Mouse (Mus musculus) B cell, adult 2 months (primary cell): ENCODE results near the gene Ube2o.

ENCODE experiments used
- DNase-seq, 2 experiments: peaks; one replicate each; pipeline ENCODE4 v3.0.0; 2022

Gene Ube2o

GRCm38 (mm10) chr11:116613234-116613633 is 32.0 kb upstream of the Ube2o start:
- no peak for DNase-seq

- DNase-seq, result no peak
Observed at GRCm38 (mm10) chr11:116612554-116612953, 31.3 kb upstream of the Ube2o start.

GRCm38 (mm10) chr11:116611883-116612282 is 30.6 kb upstream of the Ube2o start:
- peak; percentile 36 to 37 for DNase-seq

GRCm38 (mm10) chr11:116611168-116611567 is 29.9 kb upstream of the Ube2o start:
- DNase-seq, result peak; percentile 65 to 66

- no peak for DNase-seq
Observed at GRCm38 (mm10) chr11:116609965-116610630, 28.9 kb upstream of the Ube2o start.

GRCm38 (mm10) chr11:116607717-116608116 is 26.5 kb upstream of the Ube2o start:
- peak; percentile 46 to 47 for DNase-seq

- DNase-seq, result no peak
Observed at GRCm38 (mm10) chr11:116604097-116604496, 22.9 kb upstream of the Ube2o start.

- DNase-seq, result peak; percentile 72 to 74
Observed at GRCm38 (mm10) chr11:116603339-116603738, 22.1 kb upstream of the Ube2o start.

- no peak for DNase-seq
Observed at GRCm38 (mm10) chr11:116602043-116602442, 20.8 kb upstream of the Ube2o start.

GRCm38 (mm10) chr11:116601166-116601565 is 19.9 kb upstream of the Ube2o start:
- no peak for DNase-seq

GRCm38 (mm10) chr11:116599230-116599629 is 18.0 kb upstream of the Ube2o start:
- no peak for DNase-seq

- no peak for DNase-seq
Observed at GRCm38 (mm10) chr11:116598193-116598592, 16.9 kb upstream of the Ube2o start.

GRCm38 (mm10) chr11:116596766-116597165 is 15.5 kb upstream of the Ube2o start:
- DNase-seq, result no peak

- no peak for DNase-seq
Observed at GRCm38 (mm10) chr11:116593345-116593744, 12.1 kb upstream of the Ube2o start.

GRCm38 (mm10) chr11:116592428-116592827 is 11.2 kb upstream of the Ube2o start:
- DNase-seq, result peak; percentile 93 to 95

- no peak for DNase-seq
Observed at GRCm38 (mm10) chr11:116591621-116592020, 10.4 kb upstream of the Ube2o start.

- no peak for DNase-seq
Observed at GRCm38 (mm10) chr11:116589574-116589973, 8.3 kb upstream of the Ube2o start.

- DNase-seq, result no peak
Observed at GRCm38 (mm10) chr11:116589020-116589531, 7.8 kb upstream of the Ube2o start.

- DNase-seq, result peak; percentile 88
Observed at GRCm38 (mm10) chr11:116586801-116587631, 5.8 kb upstream of the Ube2o start.

GRCm38 (mm10) chr11:116586310-116586709 is 5.1 kb upstream of the Ube2o start, which contains the start of gene Aanat:
Gene Aanat, plus strand, starts transcription at chr11:116586432.
- DNase-seq, result no peak

- DNase-seq, result no peak
Observed at GRCm38 (mm10) chr11:116585682-116586081, 4.4 kb upstream of the Ube2o start.

- peak; percentile 54 to 64 for DNase-seq
Observed at GRCm38 (mm10) chr11:116580711-116581375, 404 bp downstream of the Ube2o start.

GRCm38 (mm10) chr11:116580031-116580652 is 1.1 kb downstream of the Ube2o start:
- DNase-seq, result no peak
